Mouse (Mus musculus): Measurements from ENCODE around the gene Slc22a27.
"Not testable (repeated sequence)": the region's sequence is repeated elsewhere in the genome, so short reads cannot be mapped to it uniquely, and the experiment has no call there.

The Slc22a27 gene

GRCm38 (mm10) chr19:7965927-7966326, at the start of gene Slc22a27:
Slc22a27 (minus strand) TSS chr19:7966027.
- not testable (repeated sequence) for DNase-seq

GRCm38 (mm10) chr19:8011596-8011995, 45.8 kb upstream of the Slc22a27 start:
- DNase-seq: not testable (repeated sequence)

- DNase-seq: not testable (repeated sequence)
Observed at GRCm38 (mm10) chr19:8009086-8009485, 43.3 kb upstream of the Slc22a27 start.

- DNase-seq: no peak
Observed at GRCm38 (mm10) chr19:7968703-7969102, 2.9 kb upstream of the Slc22a27 start.

- DNase-seq: not testable (repeated sequence)
Observed at GRCm38 (mm10) chr19:7966550-7966949, 723 bp upstream of the Slc22a27 start.

- not testable (repeated sequence) for DNase-seq
Observed at GRCm38 (mm10) chr19:7939391-7939790, 26.4 kb downstream of the Slc22a27 start.

- DNase-seq: no peak
Observed at GRCm38 (mm10) chr19:7876626-7877025, 89.2 kb downstream of the Slc22a27 start.

GRCm38 (mm10) chr19:7829851-7830250, 136.0 kb downstream of the Slc22a27 start:
- DNase-seq: no peak
